Mouse (Mus musculus): Measurements from ENCODE around the gene Nup54. TPM values are rescaled to one million over a fixed set of nuclear protein-coding genes. Genes with fewer than 3 reads are reported as not detected.
A peak's percentile ranks its signal among the peaks of the same experiment; 100 is the strongest.

The Nup54 gene
- polyA plus RNA-seq, 1 experiment from 2014 or later, result 62.2 TPM

DNA sequence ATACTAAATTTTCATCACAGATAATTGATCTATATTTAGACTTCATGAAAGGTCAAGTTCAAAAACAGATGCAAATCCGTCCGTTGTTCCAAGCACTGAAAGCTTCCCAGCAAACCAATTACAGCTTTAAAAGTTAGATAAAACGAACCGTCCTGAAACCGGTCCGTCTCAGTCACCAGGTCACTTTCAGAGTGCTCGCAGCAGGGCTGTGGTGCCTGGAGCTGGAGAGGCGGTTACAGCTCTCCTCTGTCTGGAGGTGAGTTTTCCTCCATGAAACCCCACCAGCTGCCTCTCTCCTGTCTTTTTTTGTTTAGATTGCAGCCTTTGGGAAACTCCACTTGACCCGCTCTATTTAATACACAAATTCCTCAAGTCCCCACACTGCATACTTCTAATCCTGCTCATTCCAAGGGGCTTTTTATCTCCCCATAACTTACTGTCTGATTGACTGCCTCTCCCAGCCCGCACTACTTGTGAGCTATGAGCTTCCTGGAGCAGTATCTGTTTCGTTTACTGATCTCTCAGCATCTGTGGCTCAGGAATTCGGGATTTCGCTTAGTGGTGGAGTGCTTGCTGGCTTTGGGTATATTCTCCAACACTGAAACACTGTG, 58.1 kb downstream of the Nup54 start:
- Histone ChIP-seq H3K4me3 (ENCODE audit: low read length) (no peak overlapping the region), H3K4me2 (replicated peaks; ENCODE audit: low read depth, low read length) (no peak overlapping the region), H3K9me3 (ENCODE audit: control insufficient read depth, low read length) (no peaks in the 10 kb centered on the region), H3K4me1 (ENCODE audit: control insufficient read depth, insufficient read depth, low read length) (no peaks in the 10 kb centered on the region), H3K9ac (ENCODE audit: low read depth, low read length) (no peak overlapping the region), H3K36me3 (ENCODE audit: control insufficient read depth, insufficient read depth, low read length) (no peaks in the 10 kb centered on the region), H3K27me3 (ENCODE audit: control insufficient read depth, insufficient read depth, low read length) (no peaks in the 10 kb centered on the region), H3K27ac (ENCODE audit: low read depth, low read length) (no peak overlapping the region)
- ATAC-seq (ENCODE audit: low FRiP score, low TSS enrichment), result no peak
- 34% methylated on average over 13 of the region's 13 CpGs for WGBS

DNA sequence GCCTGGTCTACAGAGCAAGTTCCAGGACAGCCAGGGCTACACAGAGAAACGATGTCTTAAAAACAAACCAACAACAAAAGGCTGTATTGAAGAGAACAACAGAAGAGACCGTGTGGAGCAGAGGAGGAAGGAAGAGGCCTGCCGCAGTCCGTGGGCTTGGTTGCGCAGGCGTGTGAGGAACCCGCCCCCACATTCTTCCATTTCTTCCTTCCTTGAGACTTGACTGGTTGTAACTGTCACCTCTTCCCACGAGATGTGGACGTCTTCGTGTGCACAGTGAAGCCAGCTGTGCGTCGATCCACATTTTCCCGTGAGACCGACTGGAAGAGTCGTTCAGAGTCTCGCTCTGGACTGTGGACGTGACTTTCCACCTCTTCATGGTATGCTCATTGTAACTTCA, 59.7 kb downstream of the Nup54 start:
- Histone ChIP-seq H3K27ac (ENCODE audit: low read depth, low read length) (peak overlapping the region; percentile 67; the same call in 1 of the 2 replicates), H3K4me3 (ENCODE audit: low read length) (no peak overlapping the region), H3K27me3 (ENCODE audit: control insufficient read depth, insufficient read depth, low read length) (no peaks in the 10 kb centered on the region), H3K4me1 (ENCODE audit: control insufficient read depth, insufficient read depth, low read length) (no peaks in the 10 kb centered on the region), H3K36me3 (ENCODE audit: control insufficient read depth, insufficient read depth, low read length) (no peaks in the 10 kb centered on the region), H3K9ac (ENCODE audit: low read depth, low read length) (no peak overlapping the region), H3K9me3 (ENCODE audit: control insufficient read depth, low read length) (no peaks in the 10 kb centered on the region), H3K4me2 (replicated peaks; ENCODE audit: low read depth, low read length) (0 out of 2 replicates have a peak overlapping the region, but pooled peaks have one; percentile 3)
- no peak for ATAC-seq (ENCODE audit: low FRiP score, low TSS enrichment)
- 62% methylated on average over 17 of the region's 17 CpGs for WGBS

DNA sequence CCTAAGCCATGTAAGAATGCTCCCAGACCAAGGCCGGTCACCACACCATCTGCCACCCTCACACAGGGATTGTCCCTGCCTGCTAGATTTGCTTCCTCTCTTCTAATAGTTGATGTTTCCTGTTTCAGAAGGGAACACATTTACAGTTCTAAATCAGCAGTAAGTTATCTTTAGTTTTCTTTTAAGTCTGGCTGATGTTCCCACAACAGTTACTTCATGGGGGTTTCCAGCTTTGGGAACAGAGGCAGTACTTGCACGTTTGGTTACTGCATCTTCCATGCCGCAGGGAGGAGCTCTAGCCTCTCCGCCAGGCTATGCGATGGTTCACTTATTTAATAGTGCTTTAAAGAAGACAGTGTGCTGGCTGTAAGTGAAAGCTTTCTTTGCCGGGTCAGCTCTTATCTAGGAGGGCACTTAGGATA, 60.3 kb downstream of the Nup54 start:
- H3K4me3 ChIP-seq (ENCODE audit: low read length), result no peak overlapping the region
- no peak overlapping the region for H3K9ac ChIP-seq (ENCODE audit: low read depth, low read length)
- peak overlapping the region; percentile 67; the same call in 1 of the 2 replicates for H3K27ac ChIP-seq (ENCODE audit: low read depth, low read length)
- no peak; the same call in 1 of the 2 replicates for ATAC-seq (ENCODE audit: low FRiP score, low TSS enrichment)
- no peak overlapping the region for H3K4me2 ChIP-seq (replicated peaks; ENCODE audit: low read depth, low read length)
- no peaks in the 10 kb centered on the region for H3K9me3 ChIP-seq (ENCODE audit: control insufficient read depth, low read length)
- no peaks in the 10 kb centered on the region for H3K4me1 ChIP-seq (ENCODE audit: control insufficient read depth, insufficient read depth, low read length)
- no peaks in the 10 kb centered on the region for H3K27me3 ChIP-seq (ENCODE audit: control insufficient read depth, insufficient read depth, low read length)
- WGBS, result 33% methylated on average over 6 of the region's 6 CpGs
- H3K36me3 ChIP-seq (ENCODE audit: control insufficient read depth, insufficient read depth, low read length), result no peaks in the 10 kb centered on the region

DNA sequence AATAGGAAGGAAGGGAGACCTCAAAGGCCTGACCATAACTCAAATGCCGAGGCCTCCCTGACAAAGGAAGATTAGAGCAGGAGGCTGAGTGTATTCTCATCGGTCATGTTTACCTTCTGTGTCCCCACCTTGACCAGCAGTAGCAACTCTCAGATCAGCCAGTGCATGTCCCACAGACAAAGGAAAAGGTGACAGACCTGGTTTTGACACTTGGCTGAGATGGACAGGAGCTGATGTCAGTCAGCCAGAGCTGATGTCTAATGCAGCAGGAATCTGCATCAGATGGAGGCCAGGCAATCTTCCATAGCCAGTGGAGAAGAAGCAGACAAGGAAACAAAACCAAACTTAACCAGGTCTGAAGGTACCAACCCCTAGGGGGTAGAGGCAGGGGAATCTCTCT, 62.4 kb downstream of the Nup54 start:
- Histone ChIP-seq H3K4me1 (ENCODE audit: control insufficient read depth, insufficient read depth, low read length) (no peaks in the 10 kb centered on the region), H3K4me2 (replicated peaks; ENCODE audit: low read depth, low read length) (no peak overlapping the region), H3K4me3 (ENCODE audit: low read length) (no peak overlapping the region), H3K27me3 (ENCODE audit: control insufficient read depth, insufficient read depth, low read length) (no peaks in the 10 kb centered on the region), H3K36me3 (ENCODE audit: control insufficient read depth, insufficient read depth, low read length) (no peaks in the 10 kb centered on the region), H3K9me3 (ENCODE audit: control insufficient read depth, low read length) (no peaks in the 10 kb centered on the region), H3K27ac (ENCODE audit: low read depth, low read length) (no peak overlapping the region), H3K9ac (ENCODE audit: low read depth, low read length) (no peak overlapping the region)
- ATAC-seq (ENCODE audit: low FRiP score, low TSS enrichment), result no peak
- WGBS, result 41% methylated on average over 2 of the region's 2 CpGs

DNA sequence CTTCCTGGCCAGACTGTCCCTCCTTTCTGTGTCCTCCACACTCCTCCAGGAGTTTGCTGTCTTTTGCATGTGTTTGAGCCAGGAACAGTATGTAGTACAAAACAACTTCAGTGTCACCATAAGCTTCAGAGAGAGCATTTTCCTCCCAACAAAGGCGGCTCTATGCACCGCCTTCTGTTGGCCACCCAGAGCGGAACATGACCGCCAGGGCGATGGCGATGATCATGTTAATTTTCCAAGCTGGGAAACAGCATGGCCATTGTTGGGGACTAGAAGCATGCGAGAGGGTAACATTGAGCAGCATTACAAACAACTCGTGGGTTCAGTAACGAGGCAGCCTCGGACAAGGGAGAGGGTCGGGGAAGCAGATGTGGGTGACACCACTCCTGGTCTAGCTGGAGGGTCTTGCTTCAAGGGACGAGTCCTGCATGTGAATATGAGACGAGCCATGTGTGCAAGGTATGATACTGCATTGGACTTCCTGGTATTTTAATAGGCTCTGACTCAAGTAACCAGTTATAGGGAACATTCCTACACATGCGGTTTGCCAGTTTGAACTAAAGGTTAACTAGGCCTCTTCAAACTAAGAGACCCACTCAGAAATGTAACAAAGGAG, 63.5 kb downstream of the Nup54 start:
- H3K9me3 ChIP-seq (ENCODE audit: control insufficient read depth, low read length), result no peaks in the 10 kb centered on the region
- H3K4me1 ChIP-seq (ENCODE audit: control insufficient read depth, insufficient read depth, low read length), result no peaks in the 10 kb centered on the region
- H3K36me3 ChIP-seq (ENCODE audit: control insufficient read depth, insufficient read depth, low read length), result no peaks in the 10 kb centered on the region
- no peak for ATAC-seq (ENCODE audit: low FRiP score, low TSS enrichment)
- no peaks in the 10 kb centered on the region for H3K27me3 ChIP-seq (ENCODE audit: control insufficient read depth, insufficient read depth, low read length)
- H3K27ac ChIP-seq (ENCODE audit: low read depth, low read length), result no peak overlapping the region
- WGBS, result 78% methylated on average over 14 of the region's 14 CpGs
- H3K4me2 ChIP-seq (replicated peaks; ENCODE audit: low read depth, low read length), result no peak overlapping the region
- no peak overlapping the region for H3K9ac ChIP-seq (ENCODE audit: low read depth, low read length)
- no peak overlapping the region for H3K4me3 ChIP-seq (ENCODE audit: low read length)

DNA sequence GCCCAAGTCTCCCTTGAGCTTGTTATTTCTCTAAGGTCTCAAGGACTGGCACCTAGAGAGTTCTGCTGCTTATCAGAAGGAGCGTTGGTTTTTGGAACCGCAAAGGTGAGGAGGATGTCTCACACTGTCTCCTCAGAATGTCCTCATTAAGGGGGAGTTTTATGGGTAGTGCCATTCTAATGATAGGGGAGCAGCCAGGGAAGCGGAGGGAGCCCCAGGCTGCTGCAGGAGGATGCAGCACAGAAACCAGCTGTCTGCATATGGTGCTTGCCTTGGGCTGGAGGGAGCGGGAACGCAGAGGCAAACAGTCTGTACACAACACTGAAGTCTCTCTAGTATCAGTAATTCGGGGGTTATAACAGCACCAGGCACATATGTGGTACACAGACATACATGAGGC, 64.1 kb downstream of the Nup54 start:
- Histone ChIP-seq H3K4me1 (ENCODE audit: control insufficient read depth, insufficient read depth, low read length) (no peaks in the 10 kb centered on the region), H3K4me3 (ENCODE audit: low read length) (no peak overlapping the region), H3K27ac (ENCODE audit: low read depth, low read length) (no peak overlapping the region), H3K36me3 (ENCODE audit: control insufficient read depth, insufficient read depth, low read length) (no peaks in the 10 kb centered on the region), H3K27me3 (ENCODE audit: control insufficient read depth, insufficient read depth, low read length) (no peaks in the 10 kb centered on the region), H3K9ac (ENCODE audit: low read depth, low read length) (no peak overlapping the region), H3K9me3 (ENCODE audit: control insufficient read depth, low read length) (no peaks in the 10 kb centered on the region), H3K4me2 (replicated peaks; ENCODE audit: low read depth, low read length) (no peak overlapping the region)
- no peak for ATAC-seq (ENCODE audit: low FRiP score, low TSS enrichment)
- WGBS, result 76% methylated on average over 6 of the region's 6 CpGs

DNA sequence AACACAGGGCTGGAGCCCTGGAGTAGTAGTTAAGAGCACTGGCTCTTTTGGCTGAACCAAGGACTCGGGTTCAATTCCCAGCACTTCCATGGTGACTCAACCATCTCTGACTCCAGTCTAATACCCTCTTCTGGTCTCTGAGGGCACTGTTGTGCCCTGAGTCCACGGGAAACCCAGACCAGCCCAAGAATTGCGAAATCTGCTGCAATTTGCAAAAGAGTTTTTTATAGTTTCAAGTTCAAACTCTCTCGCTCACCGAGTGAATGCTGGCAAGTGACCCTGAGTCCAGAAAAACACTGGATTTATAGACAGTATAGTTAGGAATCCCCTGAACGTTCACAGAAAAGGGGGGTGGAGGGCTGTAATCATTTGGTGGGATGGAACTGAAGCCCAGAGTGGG, 64.6 kb downstream of the Nup54 start:
- no peaks in the 10 kb centered on the region for H3K36me3 ChIP-seq (ENCODE audit: control insufficient read depth, insufficient read depth, low read length)
- H3K9me3 ChIP-seq (ENCODE audit: control insufficient read depth, low read length), result no peaks in the 10 kb centered on the region
- H3K4me2 ChIP-seq (replicated peaks; ENCODE audit: low read depth, low read length), result no peak overlapping the region
- no peaks in the 10 kb centered on the region for H3K4me1 ChIP-seq (ENCODE audit: control insufficient read depth, insufficient read depth, low read length)
- WGBS, result 79% methylated on average over 6 of the region's 6 CpGs
- no peak overlapping the region for H3K9ac ChIP-seq (ENCODE audit: low read depth, low read length)
- no peaks in the 10 kb centered on the region for H3K27me3 ChIP-seq (ENCODE audit: control insufficient read depth, insufficient read depth, low read length)
- no peak overlapping the region for H3K4me3 ChIP-seq (ENCODE audit: low read length)
- ATAC-seq (ENCODE audit: low FRiP score, low TSS enrichment), result no peak
- no peak overlapping the region for H3K27ac ChIP-seq (ENCODE audit: low read depth, low read length)

DNA sequence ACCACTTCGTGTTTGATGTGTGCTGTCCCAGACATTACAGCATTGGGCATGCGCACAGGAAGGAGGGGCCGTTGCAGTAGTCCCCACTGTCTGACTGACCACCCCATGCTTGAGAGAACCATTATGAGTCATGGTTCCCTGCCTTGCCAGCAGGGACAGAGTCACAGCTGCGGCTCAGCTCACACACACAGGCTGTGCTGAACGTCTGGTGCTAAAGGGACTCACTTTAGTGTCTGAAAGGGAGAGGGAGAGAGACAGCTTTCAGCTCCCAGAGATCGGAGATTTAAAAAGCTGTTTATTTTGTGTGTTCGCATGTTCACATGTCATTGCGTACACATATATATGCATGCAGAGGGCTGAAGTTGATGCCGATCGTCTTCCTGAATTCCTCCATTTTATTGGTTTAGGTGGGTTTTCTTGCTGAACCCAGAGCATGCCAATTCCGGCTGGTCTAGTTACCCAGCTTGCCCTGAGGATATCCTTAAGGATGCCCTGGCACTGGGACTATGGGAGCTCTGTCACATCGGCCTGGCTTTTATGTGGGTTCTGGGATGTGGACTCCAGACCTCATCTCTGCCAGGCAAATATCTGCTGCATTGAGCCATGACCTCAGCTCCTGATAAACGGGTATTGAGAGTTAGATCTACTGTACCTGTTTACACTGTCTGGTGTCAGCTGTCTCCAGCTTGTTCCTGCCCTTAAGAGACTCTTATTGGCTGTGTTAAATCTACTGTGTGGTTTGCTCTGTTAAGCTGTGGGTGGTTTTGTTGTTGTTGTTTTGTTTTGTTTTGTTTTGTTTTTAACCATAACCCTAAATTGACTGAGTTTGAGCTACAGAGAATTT, 65.6 kb downstream of the Nup54 start:
- no peaks in the 10 kb centered on the region for H3K27me3 ChIP-seq (ENCODE audit: control insufficient read depth, insufficient read depth, low read length)
- H3K27ac ChIP-seq (ENCODE audit: low read depth, low read length), result no peak overlapping the region
- no peaks in the 10 kb centered on the region for H3K4me1 ChIP-seq (ENCODE audit: control insufficient read depth, insufficient read depth, low read length)
- no peak overlapping the region for H3K4me2 ChIP-seq (replicated peaks; ENCODE audit: low read depth, low read length)
- peak; percentile 66; the same call in 1 of the 2 replicates for ATAC-seq (ENCODE audit: low FRiP score, low TSS enrichment)
- H3K9me3 ChIP-seq (ENCODE audit: control insufficient read depth, low read length), result no peaks in the 10 kb centered on the region
- no peak overlapping the region for H3K4me3 ChIP-seq (ENCODE audit: low read length)
- no peak overlapping the region for H3K9ac ChIP-seq (ENCODE audit: low read depth, low read length)
- no peaks in the 10 kb centered on the region for H3K36me3 ChIP-seq (ENCODE audit: control insufficient read depth, insufficient read depth, low read length)
- 69% methylated on average over 13 of the region's 13 CpGs for WGBS

DNA sequence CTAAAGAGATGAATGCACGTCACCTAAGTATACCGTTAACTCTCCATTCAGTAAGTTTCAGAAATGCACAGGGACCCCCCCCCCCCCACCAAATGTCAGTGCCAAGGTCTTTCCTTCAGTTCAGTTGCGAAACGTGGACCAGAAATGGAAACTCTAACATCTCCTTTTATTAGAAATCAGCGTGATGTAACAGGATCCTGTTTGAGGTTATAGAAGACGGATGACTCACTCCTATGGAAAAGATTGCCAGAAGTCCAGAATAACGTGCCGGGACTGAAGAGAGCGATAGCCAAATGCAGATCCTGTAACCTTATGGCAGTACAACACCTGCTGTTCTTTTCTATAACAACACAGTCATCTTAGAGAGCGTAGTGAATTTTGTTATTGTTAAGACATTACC, 66.6 kb downstream of the Nup54 start:
- no peak overlapping the region for H3K4me2 ChIP-seq (replicated peaks; ENCODE audit: low read depth, low read length)
- H3K4me3 ChIP-seq (ENCODE audit: low read length), result no peak overlapping the region
- H3K27ac ChIP-seq (ENCODE audit: low read depth, low read length), result no peak overlapping the region
- WGBS, result 73% methylated on average over 10 of the region's 10 CpGs
- no peaks in the 10 kb centered on the region for H3K4me1 ChIP-seq (ENCODE audit: control insufficient read depth, insufficient read depth, low read length)
- no peak for ATAC-seq (ENCODE audit: low FRiP score, low TSS enrichment)
- H3K9me3 ChIP-seq (ENCODE audit: control insufficient read depth, low read length), result no peaks in the 10 kb centered on the region
- no peak overlapping the region for H3K9ac ChIP-seq (ENCODE audit: low read depth, low read length)
- H3K36me3 ChIP-seq (ENCODE audit: control insufficient read depth, insufficient read depth, low read length), result no peaks in the 10 kb centered on the region
- no peaks in the 10 kb centered on the region for H3K27me3 ChIP-seq (ENCODE audit: control insufficient read depth, insufficient read depth, low read length)
